Mouse (Mus musculus) left cerebral cortex, postnatal 14 days (tissue): ENCODE results near the gene Mad2l2. TPM values are rescaled to one million over a fixed set of nuclear protein-coding genes. Genes with fewer than 3 reads are reported as not detected.
"Not testable (repeated sequence)": the region's sequence is repeated elsewhere in the genome, so short reads cannot be mapped to it uniquely, and the experiment has no call there.

Experiments used
- DNase-seq, 2 experiments: peaks; one replicate each; pipeline ENCODE4 v3.0.0; 2021 to 2022; ENCODE audit warnings: low spot score in 2 of 2, mixed read lengths in 1 of 2
- intact Hi-C: fragments of 180-260 bp; cut with DNase I; formaldehyde crosslinking; loops from one replicate; pipeline ENCODE4 v1.15.1; 2025
- total RNA-seq, 2 experiments: library from RNA; stranded (reverse); gene quantifications; 2 replicates each; pipeline ENCODE4 v1.2.3; 2021

Mad2l2 gene
- total RNA-seq, 2 experiments from 2014 or later = 10.1 to 16.2 TPM

DNA sequence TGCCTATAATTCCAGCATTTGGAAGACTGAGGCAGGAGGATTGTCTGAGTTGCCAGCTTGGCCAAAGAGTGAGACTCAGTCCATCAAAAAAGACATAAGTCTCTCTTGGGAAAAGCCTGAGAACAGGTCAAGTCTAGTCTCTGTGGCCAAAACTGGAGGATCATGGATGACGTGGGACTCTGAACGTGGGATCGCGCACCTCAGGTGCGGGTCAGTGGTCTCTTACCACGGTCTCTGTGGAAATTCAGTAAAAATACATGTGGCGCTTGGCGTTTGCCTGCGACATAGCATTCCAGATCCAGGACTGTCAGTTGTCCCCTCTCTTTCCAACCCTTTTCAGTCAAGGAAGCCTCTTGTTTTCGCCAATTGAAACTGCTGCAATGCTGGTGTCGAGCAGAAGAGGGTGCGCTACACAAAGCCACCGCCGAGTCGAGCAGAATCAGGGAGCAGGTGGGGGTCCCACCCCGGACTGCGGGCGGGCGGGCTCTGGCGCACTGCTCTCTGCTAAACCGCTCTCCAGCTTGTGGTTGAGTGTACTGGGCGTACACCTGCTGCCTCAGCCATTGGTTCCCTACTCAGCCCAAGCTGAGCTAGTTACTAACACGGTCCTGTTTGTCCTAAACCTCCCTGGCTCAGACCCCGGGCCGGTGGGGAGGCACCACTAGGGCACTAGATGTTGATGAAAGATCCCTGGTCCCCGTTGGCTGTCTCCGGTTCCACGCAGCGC, 28.2 kb upstream of the Mad2l2 start:
- intact Hi-C loops = loop anchor here (10.0 kb wide), 1 partner anchor 323 kb away; no protein-coding TSS in a partner anchor
- DNase-seq = peak; percentile 77 to 78

DNA sequence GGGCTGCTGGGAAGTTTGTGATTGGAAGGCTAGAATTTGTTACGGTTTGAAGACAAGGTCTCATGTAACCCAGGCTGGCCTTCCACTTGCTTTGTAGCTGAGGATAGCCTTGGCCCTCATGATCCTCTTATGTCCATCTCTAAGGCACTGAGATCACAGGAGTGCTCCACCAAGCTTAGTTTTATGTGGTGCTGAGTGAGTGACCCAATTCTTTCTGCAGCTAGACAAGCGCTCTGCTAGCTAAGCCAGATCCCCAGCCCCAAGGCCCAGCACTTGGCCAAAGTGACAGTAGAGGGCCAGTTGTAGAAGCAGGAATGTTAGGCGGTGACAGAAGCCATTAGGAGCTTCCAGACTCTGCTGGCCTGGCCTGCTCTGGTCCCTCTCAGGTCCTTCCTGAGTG, 26.0 kb upstream of the Mad2l2 start:
- DNase-seq = no peak
- intact Hi-C loops = loop anchor here (10.0 kb wide), 1 partner anchor 321 kb away; no protein-coding TSS in a partner anchor

DNA sequence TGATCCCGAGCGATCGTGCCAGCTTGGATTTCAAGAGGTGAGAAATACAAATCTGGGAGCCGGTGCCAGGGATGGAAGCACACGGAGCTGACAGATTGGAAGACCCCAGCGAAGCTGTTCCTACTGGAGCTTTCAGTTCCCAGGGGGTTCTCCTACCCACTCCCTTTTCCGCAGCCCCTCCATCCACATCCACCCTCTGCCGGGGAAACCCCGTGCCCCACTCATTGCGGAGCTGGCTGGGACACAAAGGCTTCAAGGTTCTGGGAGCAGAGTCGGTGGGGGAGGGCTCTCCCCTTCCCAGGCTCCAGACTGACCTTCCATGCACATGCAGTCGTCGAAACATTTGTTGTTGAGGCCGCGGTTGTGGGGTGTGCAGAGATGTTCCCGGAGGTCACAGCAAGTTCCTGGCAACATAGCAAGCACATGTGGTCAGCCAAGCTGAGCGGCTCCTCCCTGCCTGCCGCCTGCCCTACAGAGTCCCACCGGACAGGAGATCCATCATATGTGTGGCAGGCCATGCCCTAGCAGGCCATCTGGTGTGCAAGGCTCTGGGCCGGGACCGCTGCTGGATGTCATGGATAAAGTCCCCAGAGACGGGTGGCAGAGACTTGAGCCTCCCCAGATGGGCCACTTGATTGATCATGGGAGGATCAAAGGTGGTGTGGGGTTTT, 22.4 kb upstream of the Mad2l2 start:
- no peak for DNase-seq
- intact Hi-C loops = loop anchor here (10.0 kb wide), 1 partner anchor 317 kb away; no protein-coding TSS in a partner anchor

DNA sequence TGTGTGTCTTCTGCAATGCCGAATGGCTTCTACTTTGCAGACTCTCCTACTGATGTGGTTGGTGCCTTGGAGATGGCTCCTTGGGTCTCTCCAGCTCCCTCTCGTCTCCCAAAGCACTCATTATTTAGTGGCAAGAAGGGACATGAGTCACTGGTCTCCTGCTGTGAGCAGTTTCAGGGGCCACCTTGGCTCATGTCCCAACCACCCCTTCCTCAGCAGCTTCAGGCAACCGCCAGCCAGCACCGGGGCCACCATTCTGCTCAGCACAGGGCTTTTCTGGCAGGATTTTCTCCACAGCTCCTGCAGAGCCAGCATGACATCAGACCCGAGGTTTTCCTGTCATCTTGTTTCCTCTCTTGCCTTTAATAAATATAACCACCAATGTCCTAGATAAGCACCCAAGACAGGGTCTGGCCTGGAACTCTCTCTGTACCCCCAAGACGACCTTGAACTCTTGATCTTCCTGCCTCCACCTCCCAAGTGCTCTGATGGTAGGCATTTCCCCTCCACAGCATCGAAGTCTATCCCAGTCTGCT, 21.6 kb upstream of the Mad2l2 start:
- intact Hi-C loops = loop anchor here (10.0 kb wide), 1 partner anchor 316 kb away; no protein-coding TSS in a partner anchor
- DNase-seq = no peak

DNA sequence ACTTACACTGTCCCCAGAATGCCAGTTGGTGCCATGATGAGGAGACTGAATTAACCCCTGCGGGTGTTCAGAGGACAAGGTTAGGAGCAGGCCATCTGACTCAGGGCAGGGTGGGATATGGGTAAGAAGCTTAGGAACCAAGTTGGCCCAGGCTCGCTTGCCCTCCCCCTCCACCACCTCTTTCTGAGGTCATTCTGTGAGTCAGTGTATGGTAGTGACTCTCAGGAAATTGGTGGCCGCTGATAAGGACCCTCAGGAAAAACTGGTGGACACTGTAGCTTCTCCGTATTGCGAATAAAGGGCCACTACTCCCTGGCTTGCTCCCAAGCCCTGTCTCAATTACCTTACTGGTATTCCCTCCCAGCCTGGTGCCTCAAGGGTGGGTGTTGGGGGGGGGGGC, 21.0 kb upstream of the Mad2l2 start:
- DNase-seq = no peak
- intact Hi-C loops = loop anchor here (10.0 kb wide), 1 partner anchor 316 kb away; no protein-coding TSS in a partner anchor

DNA sequence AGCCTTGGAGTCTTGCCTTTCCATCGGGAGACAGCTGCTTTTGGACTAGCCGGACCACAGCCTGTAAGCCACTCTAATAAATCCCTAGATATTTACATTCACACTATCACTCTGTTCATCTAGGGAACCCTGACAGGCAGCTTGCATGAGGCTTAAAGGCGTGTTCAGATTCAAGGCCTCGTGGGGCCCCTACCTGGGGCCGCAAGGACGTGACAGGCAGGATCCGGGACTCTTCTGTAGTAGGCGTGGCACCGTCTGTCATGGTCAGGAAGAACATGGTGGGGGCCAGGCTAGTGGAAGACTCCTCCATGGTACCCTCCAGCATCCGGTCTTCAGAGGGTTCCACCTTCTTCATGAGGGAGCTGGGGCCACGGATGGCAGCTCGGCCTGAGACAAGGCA, 17.7 kb upstream of the Mad2l2 start:
- intact Hi-C loops = no loop called here
- no peak for DNase-seq

DNA sequence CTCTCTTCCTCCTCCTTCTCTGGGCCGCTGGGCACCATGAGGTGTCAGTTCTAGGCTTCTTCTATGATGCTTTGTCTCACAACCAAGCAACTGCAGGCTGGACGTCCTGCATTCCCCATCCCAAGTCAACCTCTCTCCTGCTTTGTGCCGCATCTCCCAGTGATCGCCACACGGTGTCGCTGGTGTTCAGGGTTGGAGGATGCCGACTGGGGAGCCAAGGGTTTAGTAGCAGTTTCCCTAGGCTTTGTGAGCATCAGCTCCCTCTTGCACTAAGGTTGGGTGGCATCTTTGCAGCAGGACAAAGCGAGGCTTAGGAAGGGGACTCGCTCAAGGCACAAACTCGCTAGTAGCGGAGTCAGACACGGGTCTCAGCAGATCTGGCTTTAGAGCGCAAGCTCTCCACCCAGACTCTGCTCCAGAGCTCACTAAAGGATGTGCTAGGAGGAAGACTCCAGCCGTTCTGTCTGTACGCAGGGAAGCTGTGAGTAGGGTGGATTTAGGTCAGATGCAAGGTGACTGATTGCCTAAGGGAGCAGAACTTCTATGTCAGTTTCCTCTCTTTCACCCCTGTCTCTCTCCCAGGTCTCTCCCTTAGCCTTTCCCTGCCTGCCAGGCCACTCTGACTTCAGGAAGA, 15.3 kb upstream of the Mad2l2 start:
- intact Hi-C loops = loop anchor here (2.0 kb wide), 2 partner anchors 38 to 52 kb away; partner anchors contain the start of gene Fbxo6
- DNase-seq = peak; percentile 75 to 83

DNA sequence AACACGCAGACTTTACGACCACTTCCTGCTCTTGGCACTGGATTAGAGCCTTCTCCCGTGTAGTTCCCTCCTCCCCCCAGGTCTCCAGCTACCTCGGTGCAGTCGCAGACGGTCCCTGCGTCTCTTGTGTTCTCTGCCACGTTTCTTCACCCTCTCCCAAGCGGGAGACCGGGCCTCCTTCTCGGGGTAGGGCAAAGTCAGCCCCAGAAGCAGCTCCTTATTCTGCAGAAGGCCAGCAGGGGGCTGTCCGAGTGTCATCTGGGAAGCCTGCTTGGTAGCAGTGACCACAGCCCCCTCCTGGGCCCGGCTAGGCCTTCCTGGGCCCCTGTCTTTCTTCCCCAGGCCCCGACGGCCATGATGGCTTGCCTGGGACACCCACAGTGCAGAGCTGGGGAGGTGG, 14.7 kb upstream of the Mad2l2 start:
- DNase-seq = no peak
- intact Hi-C loops = loop anchor here (2.0 kb wide), 2 partner anchors 37 to 51 kb away; partner anchors contain the start of gene Fbxo6

DNA sequence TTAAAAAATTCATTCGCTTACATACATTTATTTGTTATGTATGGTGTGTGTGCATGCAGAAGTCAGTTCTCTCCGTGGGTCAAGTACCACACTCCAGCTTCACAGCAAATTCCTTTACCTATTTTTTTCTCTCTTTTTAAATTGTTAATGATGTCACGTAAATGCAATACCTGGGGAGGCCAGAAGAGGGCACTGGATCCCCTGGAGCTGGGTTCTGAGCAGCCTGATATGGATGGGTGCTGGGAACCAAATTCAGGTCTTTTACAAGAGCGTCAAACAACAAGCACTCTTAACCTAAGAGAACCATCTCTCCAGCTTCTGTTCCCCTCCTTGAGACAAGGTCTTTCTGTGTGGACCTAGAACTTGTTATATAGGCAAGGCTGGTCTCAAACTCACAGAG, 13.5 kb upstream of the Mad2l2 start:
- intact Hi-C loops = no loop called here
- DNase-seq = no peak

DNA sequence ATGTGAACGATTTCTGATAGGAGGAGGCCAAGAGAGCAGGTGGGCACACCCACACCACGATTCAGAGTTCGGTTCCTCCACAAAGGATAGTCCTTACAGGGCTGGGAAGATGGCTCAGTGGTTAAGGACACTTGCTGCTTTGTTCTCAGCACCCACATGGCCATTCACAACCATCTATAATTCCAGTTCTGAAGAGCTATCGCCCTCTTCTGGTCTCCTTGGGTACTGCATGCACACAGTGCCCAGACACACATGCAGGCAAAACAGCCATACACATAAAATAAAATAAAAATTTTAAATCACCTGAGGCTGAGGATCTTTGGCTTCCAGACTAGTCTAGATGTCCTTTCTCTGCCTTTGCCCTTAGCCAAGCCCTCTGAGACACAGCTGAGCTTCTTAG, 12.8 kb upstream of the Mad2l2 start:
- intact Hi-C loops = no loop called here
- DNase-seq = no peak

DNA sequence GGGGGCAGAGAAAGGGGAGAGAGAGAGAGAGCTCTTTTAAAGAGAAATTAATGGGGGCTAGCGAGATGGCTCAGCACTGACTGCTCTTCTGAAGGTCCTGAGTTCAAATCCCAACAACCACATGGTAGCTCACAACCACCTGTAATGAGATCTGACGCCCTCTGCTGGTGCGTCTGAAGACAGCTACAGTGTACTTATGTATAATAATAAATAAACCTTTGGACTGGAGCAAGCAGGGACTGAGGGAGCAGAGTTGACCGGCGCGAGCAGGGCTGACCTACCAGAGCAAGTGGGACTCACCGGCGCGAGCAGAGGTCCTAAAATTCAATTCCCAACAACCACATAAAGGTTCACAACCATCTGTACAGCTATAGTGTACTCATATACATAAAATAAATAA, 10.6 kb upstream of the Mad2l2 start:
- DNase-seq, intact Hi-C loops: not testable (repeated sequence)

DNA sequence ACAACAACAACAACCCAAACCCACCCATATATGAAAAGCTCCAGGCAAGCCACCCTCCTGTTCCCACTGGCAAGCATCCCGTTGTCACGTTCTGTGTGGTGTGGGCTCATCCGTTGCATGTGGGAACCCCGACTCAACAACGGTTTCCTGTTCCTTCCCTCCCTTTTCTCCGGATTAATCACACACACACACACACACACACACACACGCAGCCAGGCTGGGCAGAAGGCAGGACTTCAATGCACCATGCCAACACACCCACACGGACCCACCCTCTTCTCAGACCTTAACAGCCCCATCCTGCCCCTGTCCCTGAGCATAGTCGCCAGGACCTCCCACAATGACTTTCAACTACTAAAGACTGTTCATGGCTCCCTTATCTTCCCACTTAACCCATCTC, 9.6 kb upstream of the Mad2l2 start:
- DNase-seq = no peak
- intact Hi-C loops = no loop called here

DNA sequence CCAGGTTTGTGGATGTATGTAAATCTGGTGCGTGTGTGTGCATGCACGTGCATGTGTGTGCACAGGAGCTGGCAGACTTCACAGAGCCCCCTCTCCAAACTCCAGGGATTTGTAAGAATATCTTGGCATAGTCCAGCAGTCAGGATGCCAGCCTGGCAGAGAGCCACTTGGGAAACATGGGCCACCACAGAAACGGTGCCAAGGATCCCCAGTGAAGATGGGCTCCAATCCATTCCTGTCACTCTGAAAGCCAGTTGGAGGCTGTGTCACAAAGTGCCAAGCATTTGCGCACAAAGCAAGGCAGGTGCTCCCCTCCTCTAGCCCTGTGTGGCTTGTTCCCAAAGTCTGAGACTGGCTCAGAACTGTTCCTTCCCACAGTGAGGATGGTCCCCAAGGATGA, 8.8 kb upstream of the Mad2l2 start:
- intact Hi-C loops = no loop called here
- peak; percentile 74 to 83 for DNase-seq

DNA sequence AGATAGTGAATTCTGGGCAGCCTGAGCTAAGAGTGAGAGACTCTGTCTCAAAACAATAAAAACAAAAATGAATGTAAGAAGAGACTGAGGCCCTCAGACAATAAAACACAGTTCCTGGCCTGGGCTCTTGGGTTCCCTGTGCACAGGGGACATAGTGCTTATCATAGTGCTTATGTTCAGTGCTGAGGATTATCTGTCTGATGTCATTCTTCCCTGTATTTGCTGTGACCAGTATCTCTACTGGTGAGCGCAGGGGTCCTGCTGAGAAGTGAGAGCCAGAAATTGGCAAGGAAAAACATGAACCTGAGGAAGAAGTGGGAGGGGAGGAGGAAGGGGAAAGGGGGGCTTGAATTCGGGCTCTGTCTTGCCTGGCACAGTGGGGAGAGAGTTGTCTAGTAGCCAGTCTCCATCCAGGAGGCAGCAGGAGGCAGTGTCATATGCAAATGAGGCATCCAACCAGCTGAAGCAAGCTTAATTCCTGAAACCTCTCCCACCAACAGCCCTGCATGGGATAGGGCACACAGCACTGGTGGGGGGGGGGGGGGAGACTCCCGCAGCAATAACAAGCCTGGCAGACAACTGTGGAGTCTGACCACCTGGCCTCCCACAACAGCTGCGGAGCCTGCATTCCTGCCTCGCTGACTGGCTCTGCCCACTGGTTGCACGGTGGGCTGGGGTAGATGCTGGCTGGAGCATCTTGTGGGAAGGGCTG, 8.0 kb upstream of the Mad2l2 start:
- intact Hi-C loops = no loop called here
- no peak for DNase-seq

DNA sequence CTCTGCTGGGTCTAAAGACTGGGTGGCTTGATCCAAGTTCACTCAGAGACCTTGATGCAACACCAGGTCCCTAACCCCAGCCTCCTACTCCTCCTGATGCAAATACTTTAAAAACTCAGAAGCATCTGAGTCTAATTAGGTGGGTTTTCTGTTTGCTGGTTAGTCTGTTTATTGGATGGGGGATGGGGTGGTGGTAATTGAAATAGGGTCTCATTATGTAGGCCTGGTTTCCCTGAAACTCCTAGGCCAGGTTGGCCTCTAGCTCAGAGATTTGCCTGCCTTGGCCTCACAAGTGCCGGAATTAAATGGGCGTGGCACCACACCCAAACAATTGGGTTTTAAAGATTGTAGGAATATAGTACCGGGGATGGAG, 7.5 kb upstream of the Mad2l2 start:
- DNase-seq = no peak
- intact Hi-C loops = no loop called here

DNA sequence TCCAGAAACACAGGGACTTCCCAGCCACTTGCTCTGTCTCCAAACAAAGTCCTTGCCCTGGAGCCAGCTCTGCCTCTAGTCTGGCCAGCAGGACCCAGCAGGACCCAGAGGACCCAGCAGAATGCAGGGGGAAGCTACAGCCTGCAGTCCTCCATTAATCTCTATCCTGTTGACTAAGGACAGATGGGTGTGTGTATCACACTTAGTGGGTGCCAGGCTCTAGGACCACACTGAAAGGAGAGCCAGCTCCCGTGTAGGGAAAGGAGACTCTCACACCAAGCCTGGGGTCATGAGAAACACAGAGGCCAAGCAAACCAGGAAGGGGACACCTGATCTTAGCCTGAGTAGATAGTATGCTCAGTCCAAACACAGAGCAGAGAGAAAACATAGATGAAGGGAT, 1.9 kb upstream of the Mad2l2 start:
- intact Hi-C loops = no loop called here
- no peak for DNase-seq

DNA sequence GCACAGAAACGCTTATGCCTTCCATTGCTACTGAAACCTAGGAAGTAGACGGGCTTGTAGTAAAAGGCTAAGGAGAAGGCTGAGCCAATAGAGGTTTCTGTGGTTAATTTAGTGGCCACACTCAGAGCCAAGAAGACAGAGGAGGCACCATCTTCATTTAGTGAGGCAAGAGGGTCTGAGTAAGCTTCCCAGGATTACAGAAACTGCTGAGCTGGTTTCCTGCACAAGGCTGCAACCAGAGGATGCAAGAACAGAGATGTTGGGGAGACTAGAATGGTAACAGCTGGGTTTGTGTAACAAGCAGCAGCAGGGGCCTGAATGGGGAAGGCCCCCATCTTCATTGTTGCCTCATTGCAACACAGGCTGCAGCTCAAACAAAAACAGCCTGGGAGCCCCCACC, 1.5 kb upstream of the Mad2l2 start:
- intact Hi-C loops = no loop called here
- no peak for DNase-seq

DNA sequence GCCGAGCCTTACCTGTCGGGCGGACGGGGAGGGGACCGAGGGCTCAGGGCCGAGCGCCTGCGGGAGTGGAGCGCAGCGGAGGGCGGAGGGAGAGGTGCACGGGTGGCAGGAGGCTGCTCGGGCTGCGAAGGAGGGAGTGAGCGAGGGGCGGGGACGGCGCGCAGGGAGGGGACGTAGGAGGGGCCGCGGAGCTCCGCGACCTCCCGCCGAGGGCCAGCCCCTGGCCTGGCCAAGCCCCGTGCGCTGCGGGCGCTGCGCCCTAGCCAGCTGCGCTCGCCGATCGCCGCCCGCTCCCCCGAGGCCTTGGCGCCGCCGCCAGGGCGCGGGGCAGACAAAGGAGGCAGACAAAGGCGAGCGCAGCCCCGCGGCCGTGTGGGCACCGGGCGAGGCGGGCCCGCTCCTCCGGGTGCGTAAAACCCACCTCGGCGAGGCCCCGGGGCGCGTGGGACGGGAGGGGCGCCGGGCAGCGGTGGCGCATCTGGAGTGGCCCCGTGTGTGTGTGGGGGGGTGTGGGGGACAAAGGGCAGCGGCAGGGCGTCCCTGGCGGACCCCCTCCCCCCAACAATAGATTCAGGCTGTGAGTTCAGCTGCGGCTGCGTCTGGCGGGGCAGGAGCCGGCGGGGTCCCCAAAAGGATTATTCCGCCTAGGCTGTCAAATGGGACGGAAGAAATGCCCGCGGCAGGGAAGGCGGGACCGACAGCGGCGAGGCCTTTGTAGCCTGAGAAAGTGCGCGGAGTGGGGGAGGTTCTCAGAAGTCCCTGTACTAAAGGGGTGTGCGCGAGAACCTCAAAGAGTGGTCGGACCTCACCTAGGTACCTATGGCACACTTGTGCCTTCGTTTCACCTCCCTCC, 603 bp downstream of the Mad2l2 start, which contains the start of gene Draxin:
Gene Draxin (minus strand): TSS at position 138 of the 853 bp plus-strand sequence.
- no peak for DNase-seq
- intact Hi-C loops = no loop called here
